Mouse (Mus musculus) left cerebral cortex, adult 18-20 months (tissue): ENCODE measurements around the gene Rin2. TPM values are rescaled to one million over a fixed set of nuclear protein-coding genes. Genes with fewer than 3 reads are reported as not detected.

Experiments used
- DNase-seq, 2 experiments: peaks; one replicate each; pipeline ENCODE4 v3.0.0; 2021 to 2022; ENCODE audit warnings: low spot score in 2 of 2, mixed read lengths in 1 of 2
- long read RNA-seq, 2 experiments: library from polyadenylated mRNA; stranded (forward); transcript quantifications; one replicate each; pipeline ENCODE4 v2.0.0; 2021
- total RNA-seq, 2 experiments: library from RNA; stranded (reverse); gene quantifications; 2 replicates each; pipeline ENCODE4 v1.2.3; 2021

The Rin2 gene
- total RNA-seq = 10 to 100 TPM; 19.1 to 31.7 TPM
- long read RNA-seq, experiment 1, full-length matches to known transcripts = 3 of 43 reads
- long read RNA-seq, experiment 1, partial matches to known transcripts = 36 of 43 reads
- long read RNA-seq, experiment 1, other reads (novel, unspliced or antisense) = 4 of 43 reads
- long read RNA-seq, experiment 2, full-length matches to known transcripts = 2 of 19 reads
- long read RNA-seq, experiment 2, partial matches to known transcripts = 17 of 19 reads
- long read RNA-seq, experiment 2, other reads (novel, unspliced or antisense) = 0 of 19 reads

DNA sequence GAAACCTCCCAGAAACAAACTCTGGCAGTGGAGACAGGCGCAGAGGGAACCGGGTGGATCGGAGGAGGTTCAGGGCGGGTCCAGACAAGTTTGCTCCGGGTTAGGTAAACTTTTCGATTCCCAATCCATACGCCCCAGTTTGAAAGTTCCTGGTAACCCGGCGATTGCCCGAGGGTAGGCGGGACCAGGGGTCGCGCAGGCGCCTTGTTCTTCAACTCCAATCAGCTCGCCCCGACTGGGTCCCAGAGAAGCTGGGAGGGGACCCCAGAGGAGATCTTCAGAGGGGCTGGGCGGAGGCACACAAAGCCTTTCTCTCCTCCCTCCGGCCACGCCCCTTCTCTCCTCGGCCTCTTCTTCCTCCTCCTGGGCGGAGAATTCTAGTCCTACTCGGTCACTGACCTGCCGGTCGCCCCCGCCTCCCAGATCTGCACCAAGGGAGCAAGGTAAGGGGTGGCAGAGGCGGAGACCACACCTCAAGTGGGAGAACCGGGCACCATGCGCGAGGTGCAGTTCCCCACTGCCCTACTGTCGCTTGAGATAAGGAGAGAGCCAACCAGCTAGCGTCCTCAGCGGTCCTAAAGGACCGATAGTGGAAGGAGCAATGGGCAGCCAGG, at the start of gene Rin2:
Rin2 (plus strand) TSS at position 74 of the 614 bp plus-strand sequence.
- DNase-seq = peak in 1 of 2 experiments; percentile 21

DNA sequence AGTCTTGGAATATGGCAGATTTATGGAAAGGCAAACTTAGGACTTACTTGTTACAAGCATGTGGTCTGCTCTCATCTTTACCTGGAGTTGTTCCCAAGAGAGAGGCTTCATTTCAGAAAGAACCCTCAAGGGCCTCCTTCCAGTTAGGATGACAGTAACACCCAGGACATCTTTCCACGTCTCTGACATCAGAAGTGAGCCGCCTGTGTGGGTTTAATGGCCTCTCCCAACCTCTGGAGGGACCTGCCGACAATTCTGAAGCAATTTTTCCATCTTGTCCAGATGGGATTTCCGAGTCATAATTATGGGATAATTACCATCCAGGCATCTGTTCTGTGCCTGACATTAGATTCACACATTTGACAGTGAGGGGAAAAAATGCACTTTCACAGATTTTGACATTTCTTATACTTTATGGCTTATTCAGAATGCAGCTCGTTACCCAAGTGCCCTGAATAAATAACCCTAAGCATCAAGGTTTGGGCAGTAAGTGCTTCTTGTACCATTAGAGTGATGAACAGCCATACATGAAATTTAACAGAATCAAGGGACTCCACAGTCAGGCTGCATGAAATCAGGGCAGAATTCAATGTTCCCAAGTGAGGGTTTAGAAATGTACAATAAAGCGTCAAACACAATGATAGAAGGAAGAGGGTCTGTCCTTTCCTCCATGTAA, 43.8 kb upstream of the Rin2 start:
- DNase-seq = no peak

DNA sequence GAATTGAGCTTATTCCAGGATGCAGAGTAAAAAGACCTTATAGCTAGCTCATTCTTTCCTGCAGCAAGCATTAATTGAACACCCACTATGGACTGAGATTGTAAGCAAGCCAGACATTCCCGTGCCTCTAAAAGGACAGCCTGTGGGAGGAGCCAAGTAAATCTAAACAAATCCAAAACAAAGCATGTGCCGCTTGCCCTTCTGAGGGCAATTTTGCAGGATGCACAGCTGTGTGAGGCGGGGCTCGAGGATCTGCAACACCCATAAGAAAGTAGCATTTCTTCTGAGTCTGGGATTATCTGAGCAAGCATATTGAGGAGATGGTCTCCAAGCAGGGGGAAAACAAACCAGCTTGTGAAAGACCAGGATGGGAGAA, 43.2 kb upstream of the Rin2 start:
- DNase-seq = no peak

DNA sequence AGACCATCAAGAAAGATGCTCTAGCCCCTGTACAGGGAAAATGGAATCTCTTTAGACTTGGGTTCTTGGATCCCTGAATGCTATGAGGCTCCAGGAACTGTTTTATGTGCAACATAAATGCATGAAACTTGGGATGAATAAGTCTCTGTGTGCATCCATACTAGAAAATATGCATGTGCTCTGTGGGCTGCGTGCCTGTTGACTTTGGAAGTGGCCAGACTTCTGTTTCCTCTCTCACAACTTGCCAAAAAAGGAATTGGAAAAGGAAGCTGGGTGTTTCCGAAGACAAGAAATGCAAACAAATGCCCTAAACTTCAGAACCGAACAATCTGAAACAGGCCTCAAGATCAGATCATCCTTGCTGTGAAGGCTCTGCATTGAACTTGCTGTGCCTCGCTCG, 41.2 kb upstream of the Rin2 start:
- DNase-seq = no peak

GRCm38 (mm10) chr2:145640255-145640984, 34.6 kb upstream of the Rin2 start:
- no peak for DNase-seq

- no peak for DNase-seq
Measured at GRCm38 (mm10) chr2:145655373-145655960, 19.5 kb upstream of the Rin2 start.

DNA sequence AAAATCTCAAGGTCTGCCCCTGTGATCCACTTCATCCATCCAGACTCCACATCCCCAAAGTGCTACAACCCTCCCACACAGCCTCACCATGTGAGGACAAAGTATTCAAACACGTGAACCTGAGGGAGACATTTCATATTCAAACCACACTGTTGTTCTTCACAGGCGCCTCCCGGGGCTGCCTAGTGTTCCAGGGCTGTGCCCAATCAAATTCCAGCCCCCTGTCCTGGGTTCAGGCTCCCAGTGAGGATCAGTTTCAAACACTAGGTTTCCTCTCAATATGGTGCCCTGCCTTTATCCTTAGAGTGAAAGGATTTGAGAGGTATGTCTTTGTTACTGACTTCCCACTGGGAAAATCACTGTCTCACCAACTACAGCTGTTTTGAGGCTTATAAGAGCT, 18.9 kb upstream of the Rin2 start:
- no peak for DNase-seq

GRCm38 (mm10) chr2:145656716-145657115, 18.3 kb upstream of the Rin2 start:
- no peak for DNase-seq

DNA sequence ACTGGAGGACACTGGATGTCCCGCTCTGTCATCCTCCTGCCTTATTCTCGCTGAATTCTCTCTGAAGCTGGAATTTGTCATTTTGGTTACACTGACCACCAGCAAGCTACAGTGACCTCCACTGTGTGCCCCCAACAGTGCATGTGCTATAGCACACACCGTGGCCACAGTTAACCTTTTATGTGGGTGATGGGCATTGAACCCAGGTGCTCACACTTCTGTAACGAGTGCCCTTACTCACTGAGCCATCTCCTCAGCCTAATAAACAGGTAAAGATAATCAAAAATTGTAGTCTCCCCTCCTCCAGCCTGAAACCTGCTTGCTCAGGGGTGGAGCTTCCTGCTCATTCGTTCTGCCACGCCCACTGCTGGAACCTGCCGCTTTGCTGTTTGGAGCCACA, 13.8 kb upstream of the Rin2 start:
- no peak for DNase-seq

- no peak for DNase-seq
Measured at GRCm38 (mm10) chr2:145663899-145664298, 11.1 kb upstream of the Rin2 start.

- DNase-seq = no peak
Measured at GRCm38 (mm10) chr2:145664311-145664710, 10.7 kb upstream of the Rin2 start.

- DNase-seq = no peak
Measured at GRCm38 (mm10) chr2:145668135-145668534, 6.9 kb upstream of the Rin2 start.

- no peak for DNase-seq
Measured at GRCm38 (mm10) chr2:145670131-145670530, 4.9 kb upstream of the Rin2 start.

GRCm38 (mm10) chr2:145674496-145675141, 396 bp upstream of the Rin2 start:
- DNase-seq = no peak

- peak; percentile 8 to 17 for DNase-seq
Measured at GRCm38 (mm10) chr2:145675756-145676543, 935 bp downstream of the Rin2 start.

DNA sequence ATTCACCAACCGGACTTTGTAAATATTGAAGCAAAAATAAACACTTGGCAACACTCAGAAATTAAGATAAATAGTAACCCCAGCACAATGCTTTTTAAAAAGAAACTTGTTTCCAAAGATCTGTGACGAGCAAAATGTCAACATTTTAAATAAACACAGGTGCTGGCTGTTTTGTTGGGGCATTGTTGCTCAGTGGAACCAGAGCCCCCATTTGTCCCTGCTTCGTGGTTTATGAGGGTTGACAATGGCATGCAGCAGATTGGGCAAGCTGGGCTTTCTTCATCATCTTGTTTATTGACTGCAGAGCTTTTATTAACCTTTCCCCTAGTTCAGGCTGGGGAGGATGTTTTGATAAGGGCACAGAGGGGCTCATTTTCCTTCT, 1.5 kb downstream of the Rin2 start:
- no peak for DNase-seq

- DNase-seq = no peak
Measured at GRCm38 (mm10) chr2:145676936-145677335, 1.9 kb downstream of the Rin2 start.

GRCm38 (mm10) chr2:145680141-145680540, 5.1 kb downstream of the Rin2 start:
- DNase-seq = no peak

- DNase-seq = no peak
Measured at GRCm38 (mm10) chr2:145680762-145681161, 5.7 kb downstream of the Rin2 start.

DNA sequence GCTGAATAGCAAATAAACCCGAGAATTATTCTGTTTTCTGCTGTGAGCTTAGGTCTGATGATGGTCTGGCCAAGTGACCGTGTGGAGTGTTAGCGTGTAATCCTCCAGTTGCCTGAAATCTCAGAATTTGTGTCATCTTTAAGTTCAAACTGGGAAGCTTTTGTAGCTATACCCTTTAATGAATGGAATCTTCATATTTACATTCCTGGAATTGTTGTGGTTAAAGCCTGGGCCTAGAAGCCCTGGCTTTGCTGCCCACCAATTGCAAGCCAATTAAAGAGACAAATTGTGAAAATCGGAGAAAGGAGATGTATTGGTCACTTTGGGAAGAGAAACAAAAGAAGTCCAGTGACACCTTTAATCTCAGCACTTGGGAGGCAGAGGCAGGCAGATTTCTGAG, 6.6 kb downstream of the Rin2 start:
- no peak for DNase-seq
